Mouse (Mus musculus): ENCODE measurements at regions not wholly inside any gene's neighbourhood (a gene's known extent, or its start where the extent isn't known, plus 50 kb on each side); places are given as distances from the start of the nearest gene placed in this dataset.

DNA sequence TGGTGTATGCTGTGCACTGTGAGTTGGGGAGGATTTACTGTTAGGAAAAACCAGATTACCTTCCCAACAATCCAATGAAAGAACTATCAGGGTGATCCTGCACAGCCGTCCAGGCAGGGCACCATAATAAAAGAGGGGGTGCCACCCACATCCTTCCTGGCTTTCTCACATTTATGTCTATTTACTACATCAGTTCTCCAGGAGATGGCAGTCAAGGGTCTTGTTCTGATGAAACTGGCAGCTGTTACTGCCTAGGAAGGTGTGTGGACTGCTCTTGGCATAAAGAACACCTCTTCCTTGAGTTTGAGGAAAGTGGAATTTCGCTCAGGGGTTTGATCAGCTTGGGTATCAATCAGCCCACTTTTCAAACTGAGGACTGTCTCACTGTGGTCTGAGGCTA is 54.6 kb upstream of the Tbx5 start:
- no peak overlapping the region for H3K27ac ChIP-seq
- no peak for DNase-seq (ENCODE audit: low spot score)
- peaks cover 10% of the 10 kb centered on the region for H3K27me3 ChIP-seq (ENCODE audit: insufficient read depth, poor library complexity, severe bottlenecking)
- H3K4me3 ChIP-seq = no peak overlapping the region
- no peaks in the 10 kb centered on the region for H3K9me3 ChIP-seq
- no peaks in the 10 kb centered on the region for H3K4me1 ChIP-seq (replicated peaks)
- WGBS = 26% methylated on average over 2 of the region's 2 CpGs
- H3K36me3 ChIP-seq = no peaks in the 10 kb centered on the region

DNA sequence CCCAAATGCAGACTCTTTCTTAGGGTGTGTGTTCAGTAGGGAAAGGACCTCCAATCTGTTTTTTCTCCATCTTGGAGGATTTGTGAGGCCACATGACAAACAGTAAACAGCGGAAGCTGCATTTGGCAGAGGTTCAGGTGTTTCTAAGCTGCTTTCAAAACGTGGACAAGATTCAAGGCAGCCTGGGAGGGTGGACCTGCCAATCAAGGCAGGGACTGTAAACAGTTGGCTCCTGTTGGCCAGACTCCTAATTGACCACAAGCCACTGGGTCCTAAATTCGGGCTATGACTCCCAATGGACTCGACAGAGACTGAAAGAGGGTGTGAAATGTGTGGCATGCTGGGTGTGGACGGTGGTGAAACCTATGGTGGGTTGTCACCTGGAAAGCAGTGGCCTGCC is 51.1 kb upstream of the Tbx5 start:
- Histone ChIP-seq H3K36me3 (no peaks in the 10 kb centered on the region), H3K9me3 (peaks cover 5% of the 10 kb centered on the region; the same call in 1 of the 2 replicates), H3K4me3 (no peak overlapping the region), H3K27ac (no peak overlapping the region), H3K4me1 (replicated peaks) (no peaks in the 10 kb centered on the region), H3K27me3 (ENCODE audit: insufficient read depth, poor library complexity, severe bottlenecking) (peaks cover 10% of the 10 kb centered on the region)
- WGBS = 61% methylated on average over 5 of the region's 5 CpGs
- no peak for DNase-seq (ENCODE audit: low spot score)
